Mouse (Mus musculus) bone marrow, adult 2 months (tissue): ENCODE data around the gene Kcnh8.

ENCODE experiments used
- CTCF ChIP-seq: fragments of 200-500 bp; IDR thresholded peaks from 2 replicates; pipeline ENCODE4 v1.5.1; 2011; ENCODE audit warnings: low read length, control low read depth; ENCODE audit not compliant: control insufficient read depth, insufficient read depth
- POLR2A ChIP-seq: fragments of 200-500 bp; IDR thresholded peaks from 2 replicates; pipeline ENCODE4 v1.6.1; 2011; ENCODE audit warnings: low read depth, mild to moderate bottlenecking, control low read depth, low read length, borderline replicate concordance; ENCODE audit not compliant: control insufficient read depth

GRCm38 (mm10) chr17:52600882-52601371, 1.6 kb upstream of the Kcnh8 start:
- TF ChIP-seq CTCF = no peak
- TF ChIP-seq POLR2A = no peak
